Mouse (Mus musculus) gastrocnemius, postnatal 36 days (tissue): ENCODE results near the gene Pih1d1. TPM values are rescaled to one million over a fixed set of nuclear protein-coding genes. Genes with fewer than 3 reads are reported as not detected.
"Not testable (repeated sequence)": the region's sequence is repeated elsewhere in the genome, so short reads cannot be mapped to it uniquely, and the experiment has no call there.

Experiments
- DNase-seq, 2 experiments: peaks; one replicate each; pipeline ENCODE4 v3.0.0; 2022
- intact Hi-C: fragments of 180-260 bp; cut with DNase I; formaldehyde crosslinking; loops from one replicate; pipeline ENCODE4 v1.15.1; 2025
- total RNA-seq, 2 experiments: library from RNA; stranded (reverse); gene quantifications; 2 replicates each; pipeline ENCODE4 v1.2.3; 2021

Pih1d1 gene
- total RNA-seq, 2 experiments from 2014 or later: 28.6 to 36.2 TPM

DNA sequence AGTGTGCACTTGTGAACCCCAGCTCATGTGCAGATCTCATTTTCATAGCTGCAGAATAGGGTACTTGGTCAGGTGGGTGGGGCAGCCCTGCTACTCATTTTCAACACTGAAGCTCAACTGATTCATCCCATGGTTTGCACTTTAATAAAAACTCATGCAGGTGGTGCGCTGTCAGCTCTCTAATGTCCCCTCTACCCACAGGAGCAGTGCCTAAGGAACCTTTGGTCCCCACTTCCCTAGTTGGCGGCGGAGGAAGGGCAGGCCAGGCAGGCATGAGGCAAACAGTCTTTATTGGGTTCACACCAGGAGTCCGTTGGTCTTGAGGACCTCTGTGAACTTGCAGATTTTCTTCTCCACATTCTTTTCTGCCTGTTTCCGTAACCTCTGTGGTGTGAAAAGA, 28.5 kb upstream of the Pih1d1 start:
- intact Hi-C loops, DNase-seq: not testable (repeated sequence)

GRCm38 (mm10) chr7:45126147-45126843, 27.8 kb upstream of the Pih1d1 start:
- no peak for DNase-seq

GRCm38 (mm10) chr7:45126844-45127699, 27.0 kb upstream of the Pih1d1 start:
- DNase-seq: no peak
- intact Hi-C loops: no loop called here

More at GRCm38 (mm10) chr7:45126147-45126843, 27.8 kb upstream of the Pih1d1 start:
- intact Hi-C loops: no loop called here

DNA sequence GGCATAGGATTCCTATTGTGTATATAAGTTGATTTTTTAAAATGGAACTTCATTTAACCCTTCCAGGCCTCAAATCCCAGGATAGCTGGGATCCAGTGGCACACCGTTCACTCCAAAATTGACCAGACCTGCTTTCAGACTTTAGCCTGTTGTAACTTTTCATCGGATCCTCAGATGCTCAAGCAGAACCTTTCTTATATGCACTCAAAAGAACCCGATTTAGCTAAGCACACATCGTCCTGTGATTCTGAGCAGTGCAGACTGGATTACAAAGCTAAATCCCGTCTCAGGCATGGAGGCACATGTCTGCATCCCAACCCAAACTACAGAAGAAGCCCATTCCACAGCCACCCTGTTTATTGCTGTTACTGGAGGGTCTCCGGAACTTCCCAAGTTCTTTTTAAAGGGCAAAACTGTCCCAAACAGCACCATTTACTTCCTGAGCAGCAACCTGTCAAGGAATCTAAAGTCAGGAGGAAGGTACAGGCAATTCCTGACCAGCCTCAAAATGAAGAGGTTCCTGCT, 26.3 kb upstream of the Pih1d1 start:
- intact Hi-C loops: no loop called here
- no peak for DNase-seq

DNA sequence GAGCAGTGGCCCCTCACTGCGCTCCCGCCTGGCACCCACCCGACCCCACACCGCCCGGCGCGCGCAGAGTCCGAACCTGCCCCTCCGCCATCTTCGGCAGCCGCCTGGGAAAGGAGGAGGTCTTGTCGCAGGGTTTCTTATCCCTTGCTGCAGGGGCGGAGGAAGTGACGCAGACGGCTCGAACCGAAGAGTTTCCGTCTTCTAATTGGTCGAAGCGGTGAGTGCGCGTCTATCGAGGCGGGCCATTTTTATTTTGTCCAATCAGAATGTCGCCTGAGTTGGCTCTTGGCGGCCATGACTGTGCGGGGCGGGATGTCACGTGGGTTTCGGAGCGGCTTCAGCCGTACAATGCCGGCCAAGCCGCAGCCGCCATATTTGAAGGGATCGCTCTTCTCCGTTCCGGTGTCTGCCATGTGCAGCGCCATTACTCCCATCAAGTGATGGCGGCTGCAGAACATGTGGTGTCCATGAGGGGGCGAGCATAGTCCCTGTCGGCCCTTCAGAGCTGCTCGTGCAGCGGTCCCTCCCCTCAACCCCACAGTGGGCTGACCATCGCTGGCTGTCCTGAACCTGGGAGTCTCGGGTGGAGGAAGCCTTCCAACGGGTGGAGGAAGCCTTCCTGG, 25.4 kb upstream of the Pih1d1 start, which contains the start of gene Rpl13a:
Rpl13a (minus strand) TSS at position 138 of the 623 bp plus-strand sequence.
- intact Hi-C loops: no loop called here
- peak; percentile 96 to 97 for DNase-seq

- intact Hi-C loops: no loop called here
- no peak for DNase-seq
Measured at GRCm38 (mm10) chr7:45129318-45129717, 24.8 kb upstream of the Pih1d1 start.

GRCm38 (mm10) chr7:45129776-45130512, 24.2 kb upstream of the Pih1d1 start:
- no peak for DNase-seq
- intact Hi-C loops: no loop called here

- no peak for DNase-seq
- intact Hi-C loops: no loop called here
Measured at GRCm38 (mm10) chr7:45131850-45132249, 22.3 kb upstream of the Pih1d1 start.

DNA sequence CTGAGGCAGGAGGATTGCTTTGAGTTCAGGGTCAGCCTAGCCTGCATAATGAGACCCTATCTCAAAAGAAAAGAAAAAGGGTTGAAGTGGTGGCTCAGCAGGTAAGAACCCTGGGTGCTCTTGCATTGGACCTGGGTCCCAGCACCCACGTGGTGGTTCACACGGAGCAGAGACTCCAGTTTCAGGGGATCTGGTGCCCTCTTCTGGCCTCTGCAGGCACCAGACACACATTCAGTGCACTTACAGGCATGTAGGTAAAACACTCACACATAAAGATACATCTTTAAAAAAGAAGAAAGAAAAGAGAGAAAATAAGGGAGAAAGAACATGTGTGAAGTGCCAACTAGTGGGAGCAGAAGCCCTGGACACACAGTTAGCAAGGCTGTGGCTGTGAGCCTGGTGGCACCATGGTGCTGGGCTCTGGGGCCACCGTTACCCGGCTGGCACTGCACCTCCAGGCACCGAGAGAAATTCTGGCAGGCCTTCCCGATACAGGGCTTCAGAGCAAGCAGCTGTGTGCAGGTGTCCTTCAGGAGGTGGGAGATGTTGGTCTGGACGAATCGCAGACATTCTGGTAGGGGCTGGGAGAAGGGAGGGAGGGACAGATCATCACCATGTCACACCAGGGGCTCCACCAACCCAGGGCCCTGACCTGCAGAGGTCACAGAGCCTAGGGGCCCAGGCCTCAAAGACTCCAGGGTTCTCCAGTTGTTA, 20.5 kb upstream of the Pih1d1 start:
- DNase-seq: no peak

GRCm38 (mm10) chr7:45134544-45135026, 19.5 kb upstream of the Pih1d1 start:
- intact Hi-C loops: loop anchor here (5.0 kb wide), 1 partner anchor 152 kb away; no protein-coding TSS in a partner anchor

More for the DNA sequence above, 20.5 kb upstream of the Pih1d1 start:
- intact Hi-C loops: no loop called here

GRCm38 (mm10) chr7:45135370-45135769, 18.7 kb upstream of the Pih1d1 start:
- intact Hi-C loops: loop anchor here (5.0 kb wide), 1 partner anchor 153 kb away; no protein-coding TSS in a partner anchor
- DNase-seq: no peak

More at GRCm38 (mm10) chr7:45134544-45135026, 19.5 kb upstream of the Pih1d1 start:
- no peak for DNase-seq

GRCm38 (mm10) chr7:45135993-45136567, 18.0 kb upstream of the Pih1d1 start, which contains the start of the genes Gm45713 and Flt3l:
Gene Gm45713 (minus strand): TSS chr7:45136231.
Gene Flt3l (minus strand): TSS chr7:45136432.
- intact Hi-C loops: loop anchor here (1.0 to 5.0 kb wide), 2 partner anchors 55 to 154 kb away; no protein-coding TSS in a partner anchor
- peak; percentile 92 for DNase-seq

DNA sequence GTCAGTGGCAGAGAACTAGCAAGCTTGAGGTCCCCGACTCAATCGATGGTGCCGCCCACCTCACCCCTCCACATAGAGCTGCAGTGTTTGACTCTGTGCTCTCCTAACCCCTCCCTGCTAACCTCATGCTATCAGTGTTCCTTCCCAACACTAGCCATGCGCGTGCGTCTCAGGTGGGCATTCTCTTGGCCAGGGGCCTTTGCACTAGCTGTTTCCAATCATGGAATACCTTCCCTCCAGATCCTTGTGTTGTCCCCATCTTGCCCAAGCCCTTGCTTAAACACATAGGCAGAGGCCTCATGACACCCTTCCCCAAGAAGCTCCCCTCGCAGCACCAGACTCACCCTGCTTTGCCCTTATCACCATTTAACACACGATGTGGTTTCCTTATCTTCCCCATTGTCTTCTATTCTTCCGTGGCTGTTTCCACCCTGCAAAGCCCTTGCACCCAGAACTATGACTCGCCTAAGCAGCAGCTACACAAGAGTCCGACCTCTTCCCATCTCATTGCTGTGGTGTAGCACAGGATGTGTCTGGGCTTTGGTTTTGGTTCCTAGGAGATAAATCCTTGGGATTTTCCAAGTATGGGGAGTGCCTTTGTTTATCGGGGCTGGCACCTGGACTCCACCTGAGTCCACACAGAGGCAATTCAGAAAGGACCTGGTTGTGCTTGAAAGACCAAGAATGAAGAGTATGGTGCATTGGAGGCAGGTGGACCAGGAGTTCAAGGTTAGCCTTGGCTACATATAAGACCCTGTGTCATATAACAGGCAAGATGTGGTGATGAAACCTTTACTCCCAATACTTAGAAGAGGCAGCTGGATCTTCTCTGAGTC, 16.7 kb upstream of the Pih1d1 start:
- intact Hi-C loops: loop anchor here (5.0 kb wide), 1 partner anchor 155 kb away; no protein-coding TSS in a partner anchor
- DNase-seq: no peak

DNA sequence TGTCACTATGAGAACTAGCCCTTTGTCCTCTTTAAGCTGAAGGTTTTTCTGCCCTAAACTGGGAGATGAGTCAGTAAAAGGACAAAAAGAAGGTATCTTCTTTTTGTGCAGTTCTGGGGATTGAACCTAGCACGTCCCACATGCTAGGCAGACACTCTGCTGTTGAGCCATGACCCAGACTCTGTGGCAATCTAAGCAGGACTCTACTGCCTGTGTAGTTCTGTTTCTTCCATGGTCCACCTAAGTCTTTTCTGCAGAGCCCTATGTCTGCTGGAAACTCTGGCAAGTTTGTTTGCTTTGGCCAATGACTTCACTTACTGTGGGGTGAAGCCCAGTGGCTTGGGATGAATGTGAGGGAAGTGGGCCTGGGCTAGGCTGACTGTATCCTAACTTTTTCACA, 15.7 kb upstream of the Pih1d1 start:
- intact Hi-C loops: loop anchor here (5.0 kb wide), 1 partner anchor 156 kb away; no protein-coding TSS in a partner anchor
- DNase-seq: no peak

DNA sequence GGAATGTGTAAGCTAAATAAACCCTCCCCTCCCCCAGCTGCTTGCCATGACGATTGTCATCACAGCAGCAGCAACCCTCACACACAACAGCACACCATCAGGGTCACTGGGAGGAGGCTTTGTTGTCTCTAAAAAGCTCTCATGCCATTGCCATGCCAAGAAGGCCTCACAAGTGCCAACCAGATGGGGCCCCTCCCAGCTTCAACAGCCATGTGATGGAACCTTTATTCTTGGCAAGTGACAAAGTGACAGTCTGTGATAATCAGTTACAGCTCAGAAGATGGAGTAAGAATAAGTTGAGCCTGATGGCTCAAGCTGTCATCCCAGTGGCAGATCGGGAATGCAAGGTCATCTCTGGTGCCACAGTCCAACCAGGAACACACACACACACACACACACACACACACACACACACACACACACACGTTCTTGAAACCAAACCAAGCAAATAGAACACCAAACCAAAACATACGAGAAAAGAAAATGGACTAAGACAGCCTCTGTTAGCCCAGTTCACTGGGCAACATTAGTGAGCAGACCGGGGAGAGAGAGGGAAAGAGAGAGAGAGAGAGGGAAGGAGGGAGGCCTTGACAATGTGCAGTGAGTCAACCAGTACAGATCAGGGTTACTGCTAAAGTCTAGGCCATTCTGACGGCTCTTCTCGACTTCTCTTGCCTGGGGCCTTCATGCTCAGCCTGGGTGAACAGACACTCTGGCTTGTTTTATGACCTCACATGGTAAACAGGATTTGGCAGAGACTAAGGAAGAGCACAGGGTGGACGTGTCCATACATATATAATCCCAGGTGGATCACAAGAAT, 14.0 kb upstream of the Pih1d1 start:
- intact Hi-C loops: loop anchor here (5.0 kb wide), 1 partner anchor 158 kb away; no protein-coding TSS in a partner anchor
- DNase-seq: no peak

DNA sequence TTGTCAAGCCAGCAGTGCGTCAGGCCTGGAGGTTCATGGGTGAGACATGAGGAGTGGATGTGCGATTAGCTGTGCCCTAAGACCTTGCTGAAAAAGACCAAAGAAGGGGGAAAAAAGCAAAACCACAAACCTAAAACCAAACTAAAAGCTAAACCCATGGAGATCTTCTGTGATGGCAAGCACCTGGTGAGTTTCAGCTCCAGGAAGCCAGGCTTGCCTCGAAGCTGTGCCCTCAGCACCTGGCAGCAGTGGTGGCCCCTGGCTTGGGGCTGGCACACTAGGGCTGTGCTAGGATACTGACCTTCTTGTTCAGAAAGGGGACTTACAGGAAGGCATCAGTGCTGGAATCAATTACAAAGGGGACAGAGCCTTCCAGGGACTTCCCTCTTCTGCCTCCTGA, 12.8 kb upstream of the Pih1d1 start:
- intact Hi-C loops: no loop called here
- no peak for DNase-seq

DNA sequence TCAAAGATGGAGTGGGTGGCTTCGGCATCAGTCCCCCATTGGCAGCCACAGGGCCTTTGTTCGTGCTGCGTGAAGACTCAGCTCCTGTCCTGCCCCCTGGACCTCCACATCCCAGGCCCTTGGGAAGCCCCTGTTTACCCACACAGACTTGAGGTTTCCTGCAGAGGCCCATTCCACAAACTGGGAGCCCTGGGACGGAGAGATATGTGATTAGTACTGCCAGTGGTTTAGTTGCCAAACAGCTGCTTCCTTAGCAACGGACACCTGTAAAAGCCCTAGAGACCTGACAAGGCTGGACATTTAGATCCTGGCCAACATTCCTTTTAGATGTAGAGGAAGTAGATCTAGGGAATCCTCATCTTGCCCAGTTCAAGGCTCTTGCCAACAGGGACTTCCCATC, 12.2 kb upstream of the Pih1d1 start:
- intact Hi-C loops: no loop called here
- no peak for DNase-seq
